Comparison of ENCODE assay signal across 9 mouse cellular contexts in the genomic region with DNA sequence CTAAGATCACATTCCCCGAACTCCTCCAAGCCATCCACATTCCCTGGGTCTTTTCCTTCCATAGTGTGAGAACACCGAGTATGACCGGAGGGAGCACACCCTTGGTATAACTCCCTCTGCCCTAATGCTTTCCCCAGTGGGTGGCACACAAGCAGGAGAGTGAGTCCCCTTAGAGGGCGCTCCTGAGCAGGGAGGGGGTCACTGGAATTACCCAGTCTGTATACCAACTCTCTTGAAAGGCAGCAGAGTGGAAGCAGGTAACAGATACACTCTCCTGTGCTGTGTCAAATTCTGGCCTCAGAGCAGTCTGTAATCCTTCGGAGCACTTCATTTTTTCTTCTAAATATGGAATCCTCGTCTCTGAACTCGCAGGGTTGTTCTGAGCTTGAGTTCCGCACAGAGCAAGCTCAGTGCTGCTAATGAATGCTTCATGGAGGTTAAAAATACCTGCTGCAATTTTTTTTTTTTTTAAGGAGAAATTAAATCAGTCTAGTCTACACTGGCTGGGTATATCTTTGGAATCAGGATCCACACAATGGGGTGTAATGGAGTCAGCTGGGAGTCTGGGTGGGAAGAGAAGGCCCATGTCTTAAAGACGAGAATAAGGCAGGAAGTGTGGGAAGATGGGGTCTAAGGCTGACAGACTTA.
A peak's percentile ranks its signal among the peaks of the same experiment; 100 is the strongest.
DNase-seq lines count a peak whose midpoint lies in the region; ATAC-seq and TF ChIP-seq lines count a peak whose summit lies in the region.
"Had no signal": no experiment of that assay in that cellular context is flagged by ENCODE, and none has a peak within 500 bp of the region (broad histone marks: within the 10 kb centered on the region; RNA-seq: fewer than 3 reads in every experiment).

No protein-coding gene starts in this region.

- ATAC-seq in kidney, postnatal 0 days (replicated peaks; ENCODE audit: low FRiP score, low read depth) = no peak
- ATAC-seq in intestine, postnatal 0 days = no peak
- ATAC-seq in midbrain, embryonic 11.5 days (ENCODE audit: low FRiP score) = no peak

- H3K4me2 ChIP-seq in kidney, postnatal 0 days (ENCODE audit: low read length) = no peak overlapping the region
- no peak overlapping the region for H3K4me2 ChIP-seq in intestine, postnatal 0 days (replicated peaks; ENCODE audit: low read depth)
- no peak overlapping the region for H3K4me2 ChIP-seq in midbrain, embryonic 11.5 days

- DNase-seq in adrenal gland, postnatal 14 days = peak; percentile 40
- DNase-seq in adrenal gland, adult 8-10 months = no peak
- DNase-seq in kidney, postnatal 0 days (ENCODE audit: low spot score) = no peak
- DNase-seq in kidney, adult 9 months = no peak
- DNase-seq in thymus, postnatal 0 days (ENCODE audit: low spot score) = peak; percentile 28
- no peak for DNase-seq in layer of hippocampus, postnatal 36 days
- no peak for DNase-seq in midbrain, embryonic 11.5 days (ENCODE audit: low spot score, missing footprints)
- DNase-seq: cerebellum, adult 8-10 months had no signal

- H3K4me1 ChIP-seq in kidney, postnatal 0 days (replicated peaks; ENCODE audit: insufficient read depth, low read length) = no peaks in the 10 kb centered on the region
- no peaks in the 10 kb centered on the region for H3K4me1 ChIP-seq in intestine, postnatal 0 days (replicated peaks; ENCODE audit: control insufficient read depth, insufficient read depth, low read length)
- 0 out of 2 replicates have a peak, but pooled peaks cover 2% of the 10 kb centered on the region for H3K4me1 ChIP-seq in midbrain, embryonic 11.5 days (ENCODE audit: control insufficient read depth, insufficient read depth, low read length)

- no peak overlapping the region for H3K4me3 ChIP-seq in kidney, postnatal 0 days (replicated peaks; ENCODE audit: low read depth, low read length)
- no peak overlapping the region for H3K4me3 ChIP-seq in intestine, postnatal 0 days (ENCODE audit: low read depth, low read length)
- H3K4me3 ChIP-seq in midbrain, embryonic 11.5 days (ENCODE audit: low read depth, low read length) = no peak overlapping the region

- no peak overlapping the region for H3K9ac ChIP-seq in kidney, postnatal 0 days (ENCODE audit: low read depth, low read length)
- H3K9ac ChIP-seq in intestine, postnatal 0 days (ENCODE audit: low read depth, low read length) = no peak overlapping the region
- no peak overlapping the region for H3K9ac ChIP-seq in midbrain, embryonic 11.5 days (ENCODE audit: low read length)

- H3K27me3 ChIP-seq in kidney, postnatal 0 days (ENCODE audit: insufficient read depth, low read length) = no peaks in the 10 kb centered on the region
- no peaks in the 10 kb centered on the region for H3K27me3 ChIP-seq in intestine, postnatal 0 days (replicated peaks; ENCODE audit: control insufficient read depth, insufficient read depth, low read length)
- H3K27me3 ChIP-seq in midbrain, embryonic 11.5 days (ENCODE audit: control insufficient read depth, insufficient read depth, low read length) = no peaks in the 10 kb centered on the region

- H3K36me3 ChIP-seq in kidney, postnatal 0 days (ENCODE audit: insufficient read depth, low read length) = no peaks in the 10 kb centered on the region
- peaks cover 14% of the 10 kb centered on the region for H3K36me3 ChIP-seq in intestine, postnatal 0 days (ENCODE audit: control insufficient read depth, insufficient read depth)
- H3K36me3 ChIP-seq in midbrain, embryonic 11.5 days (ENCODE audit: control insufficient read depth, insufficient read depth, low read length) = no peaks in the 10 kb centered on the region; the same call in 1 of the 2 replicates

- H3K9me3 ChIP-seq in kidney, postnatal 0 days (replicated peaks; ENCODE audit: low read length) = no peaks in the 10 kb centered on the region
- H3K9me3 ChIP-seq in intestine, postnatal 0 days (ENCODE audit: control insufficient read depth) = no peaks in the 10 kb centered on the region
- no peaks in the 10 kb centered on the region for H3K9me3 ChIP-seq in midbrain, embryonic 11.5 days (ENCODE audit: control insufficient read depth, low read length)

- peak; percentile 33 for TF ChIP-seq CTCF in kidney, postnatal 0 days (IDR thresholded peaks at IDR 0.05; ENCODE audit: low read depth)
- peak; percentile 56 for TF ChIP-seq CTCF in intestine, postnatal 0 days (IDR thresholded peaks at IDR 0.05; ENCODE audit: low read depth)

- no peak overlapping the region for H3K27ac ChIP-seq in kidney, postnatal 0 days
- H3K27ac ChIP-seq in intestine, postnatal 0 days (ENCODE audit: low read depth, low read length) = no peak overlapping the region
- H3K27ac ChIP-seq in midbrain, embryonic 11.5 days (ENCODE audit: low read depth, low read length) = no peak overlapping the region

- 87% methylated on average over 9 of the region's 9 CpGs for WGBS in kidney, postnatal 0 days
- 78% methylated on average over 9 of the region's 9 CpGs for WGBS in intestine, postnatal 0 days
- 88% methylated on average over 9 of the region's 9 CpGs for WGBS in midbrain, embryonic 11.5 days

Comparison
In these comparisons a context has a peak if more than half of its experiments do, and no peak if none do; other contexts are left out.
1. DNase-seq: peak in adrenal gland, postnatal 14 days (single experiment) and thymus, postnatal 0 days (single experiment); none in adrenal gland, adult 8-10 months (single experiment), kidney, postnatal 0 days (single experiment), kidney, adult 9 months (single experiment), layer of hippocampus, postnatal 36 days (0 of 2) and midbrain, embryonic 11.5 days (single experiment).